Mouse (Mus musculus) testis, adult 2 months (tissue): Measurements from ENCODE around the gene Papola.

Experiments
- CTCF ChIP-seq: fragments of 200-500 bp; IDR thresholded peaks from 2 replicates; pipeline ENCODE4 v1.5.1; 2012; ENCODE audit warnings: low read depth, mild to moderate bottlenecking, inconsistent platforms, low read length, moderate library complexity; ENCODE audit not compliant: control insufficient read depth, insufficient read depth, insufficient replicate concordance
- POLR2A ChIP-seq: fragments of 200-500 bp; IDR thresholded peaks from 2 replicates; pipeline ENCODE4 v1.6.1; 2012; ENCODE audit warnings: low read depth, mild to moderate bottlenecking, inconsistent platforms, low read length, moderate library complexity; ENCODE audit not compliant: control insufficient read depth

DNA sequence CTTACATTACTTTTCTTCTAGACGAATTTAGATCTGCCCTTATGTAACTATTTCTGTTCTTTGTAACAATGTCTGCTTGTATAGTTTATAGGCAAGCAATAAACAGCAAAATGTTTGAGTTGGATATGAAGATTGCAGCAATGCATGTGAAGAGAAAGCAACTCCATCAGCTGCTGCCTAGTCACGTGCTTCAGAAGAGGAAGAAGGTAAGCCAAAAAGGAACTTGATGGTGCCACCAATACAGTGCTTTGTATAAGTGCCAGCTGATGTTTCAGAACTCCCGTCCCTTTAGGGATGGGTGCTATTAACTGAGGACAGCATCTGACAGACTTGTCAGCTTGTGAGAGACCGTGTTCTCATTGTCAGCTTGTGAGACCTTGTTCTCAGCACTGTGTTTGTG, 39.0 kb downstream of the Papola start:
- TF ChIP-seq CTCF (no peak), POLR2A (no peak)
